Mouse (Mus musculus) liver, embryonic 16.5 days (tissue): ENCODE measurements at regions not wholly inside any gene's neighbourhood (a gene's known extent, or its start where the extent isn't known, plus 50 kb on each side); places are given as distances from the start of the nearest gene placed in this dataset.
A peak's percentile ranks its signal among the peaks of the same experiment; 100 is the strongest.

Experiments used
- ATAC-seq: fragments of 200-750 bp; cut with Nextera tagmentation; 2 replicates; pipeline ENCODE4 v1.8.0; 2017; ENCODE audit warnings: low read depth, mild to moderate bottlenecking, moderate number of reproducible peaks, moderate library complexity
- H3K27ac ChIP-seq: fragments of 300-500 bp; sonication (generic); 2 replicates; pipeline ENCODE4 v1.5.1; 2014; ENCODE audit warnings: mild to moderate bottlenecking, low read length
- H3K27me3 ChIP-seq: fragments of 300-500 bp; sonication (generic); 2 replicates; pipeline ENCODE4 v1.6.1; 2014; ENCODE audit warnings: low read depth, low read length, mixed read lengths; ENCODE audit not compliant: control insufficient read depth, insufficient read depth
- H3K36me3 ChIP-seq: fragments of 300-500 bp; sonication (generic); 2 replicates; pipeline ENCODE4 v1.6.1; 2014; ENCODE audit warnings: mild to moderate bottlenecking; ENCODE audit not compliant: control insufficient read depth, insufficient read depth
- H3K4me1 ChIP-seq: fragments of 300-500 bp; sonication (generic); 2 replicates; pipeline ENCODE4 v1.6.1; 2014; ENCODE audit warnings: low read depth, low read length, mixed read lengths; ENCODE audit not compliant: control insufficient read depth
- H3K4me2 ChIP-seq: fragments of 300-500 bp; sonication (generic); 2 replicates; pipeline ENCODE4 v1.6.1; 2014; ENCODE audit warnings: low read depth, low read length, mixed read lengths
- H3K4me3 ChIP-seq: fragments of 300-500 bp; sonication (generic); 2 replicates; pipeline ENCODE4 v1.5.1; 2014; ENCODE audit warnings: low read depth, mild to moderate bottlenecking, low read length
- H3K9ac ChIP-seq: fragments of 300-500 bp; sonication (generic); 2 replicates; pipeline ENCODE4 v1.6.1; 2014; ENCODE audit warnings: low read depth, low read length
- H3K9me3 ChIP-seq: fragments of 300-500 bp; sonication (generic); replicated peaks from 2 replicates; pipeline ENCODE4 v1.6.1; 2016; ENCODE audit warnings: low read length; ENCODE audit not compliant: control insufficient read depth
- WGBS: fragments of 180-500 bp; shearing (Covaris S2); extraction: QIAGEN DNeasy Blood & Tissue Kit; methylation state at CpG from one replicate; pipeline ENCODE4 v1.1.7; 2014; ENCODE audit not compliant: insufficient replicate concordance; 5-methylcytosine and 5-hydroxymethylcytosine counted together

GRCm38 (mm10) chr9:117967080-117967479 is 73.2 kb upstream of the Azi2 start:
- H3K4me2 ChIP-seq: no peak overlapping the region
- H3K27ac ChIP-seq: no peak overlapping the region
- 40% methylated on average over 2 of the region's 2 CpGs for WGBS
- H3K4me3 ChIP-seq: no peak overlapping the region
- H3K27me3 ChIP-seq: no peaks in the 10 kb centered on the region
- H3K4me1 ChIP-seq: no peaks in the 10 kb centered on the region
- no peak overlapping the region for H3K9ac ChIP-seq
- no peaks in the 10 kb centered on the region for H3K36me3 ChIP-seq
- no peak for ATAC-seq
- H3K9me3 ChIP-seq: no peaks in the 10 kb centered on the region

- no peak for ATAC-seq
- H3K36me3 ChIP-seq: no peaks in the 10 kb centered on the region
- no peak overlapping the region for H3K4me2 ChIP-seq
- H3K9me3 ChIP-seq: no peaks in the 10 kb centered on the region
- H3K27me3 ChIP-seq: no peaks in the 10 kb centered on the region
- no peak overlapping the region for H3K9ac ChIP-seq
- WGBS: 40% methylated on average over 10 of the region's 10 CpGs
- H3K27ac ChIP-seq: no peak overlapping the region
- no peaks in the 10 kb centered on the region for H3K4me1 ChIP-seq
- no peak overlapping the region for H3K4me3 ChIP-seq
Measured at GRCm38 (mm10) chr9:117966326-117966989, 73.8 kb upstream of the Azi2 start.

DNA sequence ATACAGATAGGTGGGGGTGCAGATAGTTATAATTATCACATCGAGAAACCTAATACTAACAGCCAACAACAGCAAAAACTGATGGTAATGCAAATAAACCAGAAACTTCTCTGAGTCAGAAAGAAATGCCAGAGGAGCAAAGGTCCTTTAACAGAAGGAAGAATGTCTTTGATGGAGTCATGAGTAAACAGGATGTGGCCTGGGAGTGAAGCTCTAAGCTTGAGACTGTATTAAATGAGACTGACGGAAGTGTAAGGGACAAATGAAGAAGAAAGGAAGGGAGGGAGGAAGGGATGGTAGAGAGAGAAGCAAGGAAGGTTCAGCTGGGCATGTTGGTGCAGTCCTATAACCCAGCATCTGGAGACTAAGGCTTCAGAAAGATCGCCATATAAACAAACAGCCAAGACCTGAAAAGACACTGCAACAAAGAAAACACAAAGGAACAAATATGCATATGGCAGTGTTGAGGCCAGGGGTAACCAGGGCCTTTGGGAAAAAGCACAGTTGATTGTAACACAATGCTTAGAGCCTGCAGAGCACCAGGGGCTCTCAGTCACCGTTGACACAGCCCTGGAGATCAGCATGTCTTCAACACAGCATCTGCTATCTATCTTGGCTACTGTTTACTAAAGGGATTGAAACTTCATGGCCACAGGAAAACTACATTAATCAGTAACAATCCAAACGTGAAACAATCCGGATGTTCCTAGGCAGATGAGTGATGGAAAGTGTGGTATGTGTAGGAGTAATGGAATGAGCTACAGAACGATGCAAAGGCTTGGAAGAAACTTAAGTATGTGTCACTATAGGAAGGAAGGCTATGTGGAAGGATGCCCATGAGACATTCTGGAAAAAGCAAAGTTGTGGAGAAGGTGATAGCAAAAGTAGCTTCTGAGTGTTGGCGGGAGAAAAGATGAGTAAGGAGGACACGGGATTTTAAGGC is 77.9 kb upstream of the Azi2 start:
- H3K9ac ChIP-seq: no peak overlapping the region
- H3K4me1 ChIP-seq: no peaks in the 10 kb centered on the region
- 41% methylated on average over 9 of the region's 9 CpGs for WGBS
- no peaks in the 10 kb centered on the region for H3K36me3 ChIP-seq
- H3K9me3 ChIP-seq: no peaks in the 10 kb centered on the region
- H3K4me2 ChIP-seq: no peak overlapping the region
- H3K27me3 ChIP-seq: no peaks in the 10 kb centered on the region
- no peak overlapping the region for H3K27ac ChIP-seq
- ATAC-seq: no peak
- H3K4me3 ChIP-seq: no peak overlapping the region

DNA sequence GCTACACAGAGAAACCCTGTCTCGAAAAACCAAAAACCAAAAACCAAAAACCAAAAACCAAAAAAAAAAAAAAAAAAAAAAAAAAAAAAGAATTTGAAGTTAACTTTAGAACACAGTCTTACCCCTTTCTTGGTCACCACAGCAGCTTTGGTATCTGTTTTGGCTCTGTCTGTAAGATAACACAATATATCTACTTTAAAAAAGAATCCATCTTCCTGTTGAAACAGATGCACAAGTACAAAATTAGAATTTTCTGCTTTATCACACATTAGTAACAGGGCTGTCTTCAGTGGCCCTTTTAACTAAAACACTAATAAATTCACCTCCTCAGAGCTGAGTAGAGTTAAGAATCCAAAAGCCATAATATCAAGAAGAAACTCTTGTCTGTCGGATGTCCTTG is 80.5 kb upstream of the Azi2 start:
- no peaks in the 10 kb centered on the region for H3K4me1 ChIP-seq
- H3K4me3 ChIP-seq: no peak overlapping the region
- WGBS: 33% methylated on average over 2 of the region's 2 CpGs
- no peak for ATAC-seq
- H3K27me3 ChIP-seq: no peaks in the 10 kb centered on the region
- no peaks in the 10 kb centered on the region for H3K9me3 ChIP-seq
- H3K9ac ChIP-seq: no peak overlapping the region
- H3K4me2 ChIP-seq: no peak overlapping the region
- H3K27ac ChIP-seq: no peak overlapping the region
- H3K36me3 ChIP-seq: no peaks in the 10 kb centered on the region

GRCm38 (mm10) chr9:117957195-117957594 is 83.1 kb upstream of the Azi2 start:
- Histone ChIP-seq H3K27me3 (no peaks in the 10 kb centered on the region), H3K27ac (no peak overlapping the region), H3K4me3 (no peak overlapping the region), H3K4me1 (no peaks in the 10 kb centered on the region), H3K9me3 (no peaks in the 10 kb centered on the region), H3K36me3 (no peaks in the 10 kb centered on the region), H3K4me2 (no peak overlapping the region), H3K9ac (no peak overlapping the region)
- no peak for ATAC-seq
- WGBS: 46% methylated on average over 2 of the region's 2 CpGs

GRCm38 (mm10) chr9:117956691-117957090 is 83.6 kb upstream of the Azi2 start:
- Histone ChIP-seq H3K27ac (no peak overlapping the region), H3K36me3 (no peaks in the 10 kb centered on the region), H3K9me3 (no peaks in the 10 kb centered on the region), H3K4me2 (no peak overlapping the region), H3K4me1 (no peaks in the 10 kb centered on the region), H3K9ac (no peak overlapping the region), H3K27me3 (no peaks in the 10 kb centered on the region), H3K4me3 (no peak overlapping the region)
- WGBS: 37% methylated on average over 2 of the region's 2 CpGs
- ATAC-seq: no peak

DNA sequence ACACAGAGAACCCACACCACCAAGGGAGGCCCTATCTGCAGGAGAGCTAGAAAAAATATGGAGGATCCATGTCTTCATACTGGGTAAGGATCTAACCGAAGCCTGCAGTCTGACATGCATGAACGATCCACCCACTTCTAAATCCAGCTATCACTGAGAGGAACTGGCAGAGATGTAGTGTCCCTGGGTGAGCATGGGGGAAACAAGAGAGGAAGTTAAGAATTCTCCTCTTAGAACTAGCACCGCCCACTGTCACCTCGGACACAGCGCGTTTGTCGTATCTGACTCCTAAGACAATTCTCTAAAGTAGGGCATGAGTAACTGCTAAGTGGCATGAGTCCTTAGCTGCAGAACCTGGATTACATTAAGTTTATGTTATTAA is 112.8 kb upstream of the Azi2 start:
- ATAC-seq: no peak
- H3K9me3 ChIP-seq: no peaks in the 10 kb centered on the region
- no peaks in the 10 kb centered on the region for H3K27me3 ChIP-seq
- H3K4me3 ChIP-seq: no peak overlapping the region
- no peaks in the 10 kb centered on the region for H3K36me3 ChIP-seq
- 13% methylated on average over 7 of the region's 7 CpGs for WGBS
- H3K9ac ChIP-seq: no peak overlapping the region
- no peak overlapping the region for H3K4me2 ChIP-seq
- no peaks in the 10 kb centered on the region for H3K4me1 ChIP-seq
- no peak overlapping the region for H3K27ac ChIP-seq

- Histone ChIP-seq H3K9me3 (no peaks in the 10 kb centered on the region), H3K27ac (no peak overlapping the region), H3K4me2 (no peak overlapping the region), H3K27me3 (no peaks in the 10 kb centered on the region), H3K9ac (no peak overlapping the region), H3K4me3 (no peak overlapping the region), H3K4me1 (no peaks in the 10 kb centered on the region), H3K36me3 (no peaks in the 10 kb centered on the region)
- ATAC-seq: 0 out of 2 replicates have a peak, but pooled peaks have one; percentile 13
- WGBS: 15% methylated on average over 5 of the region's 5 CpGs
Measured at GRCm38 (mm10) chr9:117926700-117927465, 113.4 kb upstream of the Azi2 start.
